Mouse (Mus musculus): ENCODE results near the gene Gabarapl2. TPM values are rescaled to one million over a fixed set of nuclear protein-coding genes. Genes with fewer than 3 reads are reported as not detected.

Gabarapl2 gene
- 208 and 213 TPM in 2 replicates for polyA plus RNA-seq (2014; fragmentation: Nextera tagmentation; extraction: Ambion mirVana)

GRCm38 (mm10) chr8:111940171-111941100 lies at the start of gene Gabarapl2:
Gabarapl2 (plus strand) TSS chr8:111940703.
- peaks cover 26% of the 10 kb centered on the region for H3K36me3 ChIP-seq (ENCODE audit: control insufficient read depth, insufficient read depth, low read length)
- peak within 1 kb of the TSS; percentile 84 to 95 for H3K4me3 ChIP-seq (ENCODE audit: control insufficient read depth in 1 of 2, insufficient read depth in 1 of 2, low read depth in 1 of 2, low read length in 2 of 2)
- H3K27ac ChIP-seq (replicated peaks in 1 of 2; ENCODE audit: control insufficient read depth in 1 of 2, insufficient read depth in 1 of 2, low read depth in 2 of 2, low read length in 2 of 2): peak within 1 kb of the TSS; percentile 82 to 84
- H3K4me2 ChIP-seq (ENCODE audit: low read length): peak within 1 kb of the TSS; percentile 89
- peak; percentile 98 for ATAC-seq (ENCODE audit: insufficient number of reproducible peaks, insufficient read depth, low FRiP score, low read depth)
- H3K9me3 ChIP-seq (ENCODE audit: control insufficient read depth, low read length): no peaks in the 10 kb centered on the region
- under 1% methylated on average over 65 of the region's 65 CpGs for WGBS
- H3K27me3 ChIP-seq (ENCODE audit: control insufficient read depth, insufficient read depth, low read length): no peaks in the 10 kb centered on the region
- H3K9ac ChIP-seq (ENCODE audit: low read length): peak within 1 kb of the TSS; percentile 83
- peaks cover 7 to 17% of the 10 kb centered on the region in 2 experiments for H3K4me1 ChIP-seq (ENCODE audit: control insufficient read depth in 2 of 2, insufficient read depth in 2 of 2, low read length in 2 of 2)

- no peaks in the 10 kb centered on the region for H3K9me3 ChIP-seq (ENCODE audit: control insufficient read depth, low read length)
- ATAC-seq (ENCODE audit: insufficient number of reproducible peaks, insufficient read depth, low FRiP score, low read depth): no peak
- H3K9ac ChIP-seq (ENCODE audit: low read length): no peak overlapping the region
- no peak overlapping the region for H3K4me2 ChIP-seq (ENCODE audit: low read length)
- H3K4me1 ChIP-seq (ENCODE audit: control insufficient read depth in 2 of 2, insufficient read depth in 2 of 2, low read length in 2 of 2): peaks cover 5% of the 10 kb centered on the region in 2 experiments; a peak in 3 of 4 replicates
- H3K36me3 ChIP-seq (ENCODE audit: control insufficient read depth, insufficient read depth, low read length): no peaks in the 10 kb centered on the region
- WGBS: 53% methylated on average over 6 of the region's 6 CpGs
- H3K4me3 ChIP-seq (ENCODE audit: control insufficient read depth in 1 of 2, insufficient read depth in 1 of 2, low read depth in 1 of 2, low read length in 2 of 2): no peak overlapping the region
- peaks cover 40% of the 10 kb centered on the region for H3K27me3 ChIP-seq (ENCODE audit: control insufficient read depth, insufficient read depth, low read length)
- no peak overlapping the region for H3K27ac ChIP-seq (replicated peaks in 1 of 2; ENCODE audit: control insufficient read depth in 1 of 2, insufficient read depth in 1 of 2, low read depth in 2 of 2, low read length in 2 of 2)
Observed at GRCm38 (mm10) chr8:111890911-111891303, 49.6 kb upstream of the Gabarapl2 start.

- Histone ChIP-seq H3K4me1 (ENCODE audit: control insufficient read depth in 2 of 2, insufficient read depth in 2 of 2, low read length in 2 of 2) (peaks cover 5% of the 10 kb centered on the region in 2 experiments; a peak in 3 of 4 replicates), H3K27ac (replicated peaks in 1 of 2; ENCODE audit: control insufficient read depth in 1 of 2, insufficient read depth in 1 of 2, low read depth in 2 of 2, low read length in 2 of 2) (no peak overlapping the region), H3K4me3 (ENCODE audit: control insufficient read depth in 1 of 2, insufficient read depth in 1 of 2, low read depth in 1 of 2, low read length in 2 of 2) (no peak overlapping the region), H3K27me3 (ENCODE audit: control insufficient read depth, insufficient read depth, low read length) (peaks cover 40% of the 10 kb centered on the region), H3K4me2 (ENCODE audit: low read length) (no peak overlapping the region), H3K9ac (ENCODE audit: low read length) (no peak overlapping the region), H3K9me3 (ENCODE audit: control insufficient read depth, low read length) (no peaks in the 10 kb centered on the region), H3K36me3 (ENCODE audit: control insufficient read depth, insufficient read depth, low read length) (no peaks in the 10 kb centered on the region)
- ATAC-seq (ENCODE audit: insufficient number of reproducible peaks, insufficient read depth, low FRiP score, low read depth): no peak
- 32% methylated on average over 8 of the region's 8 CpGs for WGBS
Observed at GRCm38 (mm10) chr8:111891983-111892382, 48.5 kb upstream of the Gabarapl2 start.

GRCm38 (mm10) chr8:111892615-111893014 lies 47.9 kb upstream of the Gabarapl2 start:
- ATAC-seq (ENCODE audit: insufficient number of reproducible peaks, insufficient read depth, low FRiP score, low read depth): no peak
- no peaks in the 10 kb centered on the region for H3K9me3 ChIP-seq (ENCODE audit: control insufficient read depth, low read length)
- H3K27ac ChIP-seq (replicated peaks in 1 of 2; ENCODE audit: control insufficient read depth in 1 of 2, insufficient read depth in 1 of 2, low read depth in 2 of 2, low read length in 2 of 2): no peak overlapping the region
- H3K9ac ChIP-seq (ENCODE audit: low read length): no peak overlapping the region
- H3K36me3 ChIP-seq (ENCODE audit: control insufficient read depth, insufficient read depth, low read length): no peaks in the 10 kb centered on the region
- no peak overlapping the region for H3K4me2 ChIP-seq (ENCODE audit: low read length)
- no peak overlapping the region for H3K4me3 ChIP-seq (ENCODE audit: control insufficient read depth in 1 of 2, insufficient read depth in 1 of 2, low read depth in 1 of 2, low read length in 2 of 2)
- peaks cover 40% of the 10 kb centered on the region for H3K27me3 ChIP-seq (ENCODE audit: control insufficient read depth, insufficient read depth, low read length)
- peaks cover 5% of the 10 kb centered on the region in 2 experiments; a peak in 3 of 4 replicates for H3K4me1 ChIP-seq (ENCODE audit: control insufficient read depth in 2 of 2, insufficient read depth in 2 of 2, low read length in 2 of 2)
- WGBS: 38% methylated on average over 5 of the region's 5 CpGs

- Histone ChIP-seq H3K9me3 (ENCODE audit: control insufficient read depth, low read length) (no peaks in the 10 kb centered on the region), H3K4me3 (ENCODE audit: control insufficient read depth in 1 of 2, insufficient read depth in 1 of 2, low read depth in 1 of 2, low read length in 2 of 2) (no peak overlapping the region), H3K36me3 (ENCODE audit: control insufficient read depth, insufficient read depth, low read length) (no peaks in the 10 kb centered on the region), H3K9ac (ENCODE audit: low read length) (no peak overlapping the region), H3K4me1 (ENCODE audit: control insufficient read depth in 2 of 2, insufficient read depth in 2 of 2, low read length in 2 of 2) (peaks cover 0 to 2% of the 10 kb centered on the region in 2 experiments; a peak in 1 of 4 replicates), H3K27ac (replicated peaks in 1 of 2; ENCODE audit: control insufficient read depth in 1 of 2, insufficient read depth in 1 of 2, low read depth in 2 of 2, low read length in 2 of 2) (no peak overlapping the region), H3K27me3 (ENCODE audit: control insufficient read depth, insufficient read depth, low read length) (peaks cover 22% of the 10 kb centered on the region), H3K4me2 (ENCODE audit: low read length) (no peak overlapping the region)
- WGBS: 87% methylated on average over 7 of the region's 7 CpGs
- no peak for ATAC-seq (ENCODE audit: insufficient number of reproducible peaks, insufficient read depth, low FRiP score, low read depth)
Observed at GRCm38 (mm10) chr8:111894955-111895354, 45.5 kb upstream of the Gabarapl2 start.

- no peak overlapping the region for H3K4me3 ChIP-seq (ENCODE audit: control insufficient read depth in 1 of 2, insufficient read depth in 1 of 2, low read depth in 1 of 2, low read length in 2 of 2)
- no peak; the same call in 1 of the 2 replicates for ATAC-seq (ENCODE audit: insufficient number of reproducible peaks, insufficient read depth, low FRiP score, low read depth)
- no peaks in the 10 kb centered on the region for H3K27me3 ChIP-seq (ENCODE audit: control insufficient read depth, insufficient read depth, low read length)
- H3K36me3 ChIP-seq (ENCODE audit: control insufficient read depth, insufficient read depth, low read length): no peaks in the 10 kb centered on the region
- 36% methylated on average over 10 of the region's 10 CpGs for WGBS
- no peaks in the 10 kb centered on the region for H3K9me3 ChIP-seq (ENCODE audit: control insufficient read depth, low read length)
- no peak overlapping the region for H3K9ac ChIP-seq (ENCODE audit: low read length)
- no peak overlapping the region for H3K4me2 ChIP-seq (ENCODE audit: low read length)
- H3K27ac ChIP-seq (replicated peaks in 1 of 2; ENCODE audit: control insufficient read depth in 1 of 2, insufficient read depth in 1 of 2, low read depth in 2 of 2, low read length in 2 of 2): no peak overlapping the region
- H3K4me1 ChIP-seq (ENCODE audit: control insufficient read depth in 2 of 2, insufficient read depth in 2 of 2, low read length in 2 of 2): peaks cover 5 to 7% of the 10 kb centered on the region in 2 experiments; a peak in 1 of 4 replicates
Observed at GRCm38 (mm10) chr8:111898586-111898985, 41.9 kb upstream of the Gabarapl2 start.

- 8% methylated on average over 5 of the region's 5 CpGs for WGBS
- peaks cover 5 to 7% of the 10 kb centered on the region in 2 experiments; a peak in 1 of 4 replicates for H3K4me1 ChIP-seq (ENCODE audit: control insufficient read depth in 2 of 2, insufficient read depth in 2 of 2, low read length in 2 of 2)
- no peaks in the 10 kb centered on the region for H3K9me3 ChIP-seq (ENCODE audit: control insufficient read depth, low read length)
- no peaks in the 10 kb centered on the region for H3K27me3 ChIP-seq (ENCODE audit: control insufficient read depth, insufficient read depth, low read length)
- H3K36me3 ChIP-seq (ENCODE audit: control insufficient read depth, insufficient read depth, low read length): no peaks in the 10 kb centered on the region
- no peak overlapping the region for H3K4me2 ChIP-seq (ENCODE audit: low read length)
- H3K27ac ChIP-seq (replicated peaks in 1 of 2; ENCODE audit: control insufficient read depth in 1 of 2, insufficient read depth in 1 of 2, low read depth in 2 of 2, low read length in 2 of 2): no peak overlapping the region
- H3K4me3 ChIP-seq (ENCODE audit: control insufficient read depth in 1 of 2, insufficient read depth in 1 of 2, low read depth in 1 of 2, low read length in 2 of 2): no peak overlapping the region
- no peak for ATAC-seq (ENCODE audit: insufficient number of reproducible peaks, insufficient read depth, low FRiP score, low read depth)
- no peak overlapping the region for H3K9ac ChIP-seq (ENCODE audit: low read length)
Observed at GRCm38 (mm10) chr8:111902080-111902479, 38.4 kb upstream of the Gabarapl2 start.
